Mouse (Mus musculus) c-Kit-positive CD71-positive TER-119-positive erythroid progenitor cells, embryonic 14.5 days (primary cell): ENCODE results near the gene Gad1.

ENCODE experiments used
- DNase-seq: peaks from one replicate; pipeline ENCODE4 v3.0.0-alpha.2; 2013; ENCODE audit warnings: low spot score

Gene Gad1

DNA sequence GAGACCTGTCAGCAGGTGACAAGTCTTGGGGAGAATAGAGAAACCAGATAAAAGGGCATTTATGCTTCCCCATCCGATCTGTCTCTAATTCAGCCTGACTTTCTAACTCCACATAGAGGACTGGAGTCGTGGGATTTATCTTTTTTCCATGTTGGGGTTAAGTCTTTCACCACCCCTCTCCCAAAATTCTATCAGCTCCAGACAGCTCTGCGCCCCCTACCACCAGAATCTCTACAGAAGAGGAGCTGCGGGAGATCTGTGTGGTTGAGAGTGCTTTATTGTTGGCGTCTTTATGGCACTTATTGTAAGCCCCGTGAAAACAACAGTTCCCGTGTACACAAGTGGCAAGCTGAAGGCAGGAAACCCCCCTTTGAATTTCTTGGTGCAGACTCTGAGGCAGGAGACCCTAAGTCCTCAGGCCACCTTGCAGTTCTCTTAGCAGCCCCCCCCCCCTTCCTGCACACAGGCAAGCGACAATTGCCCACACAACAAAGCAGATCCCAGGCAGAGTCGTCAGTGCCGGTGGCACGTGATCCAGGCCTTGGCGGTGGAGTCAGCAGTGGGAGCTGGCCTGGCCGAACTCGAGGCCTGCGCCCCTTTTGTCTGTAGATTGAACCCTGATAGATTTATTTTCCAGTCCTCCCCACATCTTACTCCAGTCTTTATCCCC, 11.9 kb downstream of the Gad1 start:
- no peak for DNase-seq

- DNase-seq = no peak
These were observed 13.1 kb downstream of the Gad1 start for GRCm38 (mm10) chr2:70565651-70566602.

- DNase-seq = no peak
These were observed 13.7 kb downstream of the Gad1 start for GRCm38 (mm10) chr2:70566603-70566981.

DNA sequence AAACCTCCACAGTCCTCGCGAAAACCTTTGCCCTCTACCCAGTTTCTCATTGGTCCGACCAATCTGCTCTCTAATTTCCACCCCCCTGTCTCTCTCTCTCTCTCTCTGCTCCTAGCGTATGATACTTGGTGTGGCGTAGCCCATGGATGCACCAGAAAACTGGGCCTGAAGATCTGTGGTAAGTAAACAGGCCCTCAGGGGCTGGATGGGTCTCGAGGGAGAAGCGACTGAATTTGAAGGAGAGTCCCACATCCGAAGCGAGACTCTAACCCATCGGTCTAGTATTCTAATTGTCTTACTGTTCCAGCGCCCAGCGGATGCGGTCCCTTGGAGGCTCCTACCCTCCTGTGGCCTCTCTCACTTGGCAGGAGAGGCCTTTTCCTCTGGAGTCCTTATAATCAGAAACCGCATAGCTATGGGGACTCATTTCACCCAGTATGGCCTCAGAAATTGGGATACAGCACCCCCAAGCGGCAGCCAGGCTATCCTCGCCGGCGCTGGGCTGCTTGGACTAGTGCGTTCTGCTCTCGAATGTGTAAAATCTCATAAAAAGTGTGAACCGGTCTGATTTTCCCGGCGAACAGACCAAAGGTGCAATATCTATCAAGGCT, 14.3 kb downstream of the Gad1 start:
- DNase-seq = no peak

- no peak for DNase-seq
These were observed 14.8 kb downstream of the Gad1 start for GRCm38 (mm10) chr2:70567682-70568077.

GRCm38 (mm10) chr2:70568198-70568941, 15.5 kb downstream of the Gad1 start:
- DNase-seq = no peak

- no peak for DNase-seq
These were observed 18.8 kb downstream of the Gad1 start for GRCm38 (mm10) chr2:70571698-70572097.

DNA sequence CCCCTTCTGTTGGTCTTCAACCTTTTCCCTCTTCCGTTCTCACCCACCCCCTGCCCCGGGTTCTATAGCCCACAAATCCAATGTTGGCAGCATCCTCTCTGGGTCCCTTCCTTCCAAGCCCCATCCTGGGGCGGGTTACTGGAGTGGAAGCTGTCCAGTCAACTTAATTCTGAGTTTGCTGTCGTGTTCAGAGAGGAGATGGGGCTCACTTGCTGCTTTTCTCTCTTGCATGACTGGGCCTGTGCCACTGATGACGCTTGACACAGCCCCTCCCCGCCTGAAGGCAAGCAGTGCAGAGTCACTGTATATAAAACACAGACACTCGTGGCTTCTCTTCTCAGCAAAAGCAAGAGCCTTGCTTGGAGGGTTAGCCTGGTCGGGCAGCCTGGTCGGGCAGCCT, 19.4 kb downstream of the Gad1 start:
- DNase-seq = no peak

GRCm38 (mm10) chr2:70573544-70574210, 20.8 kb downstream of the Gad1 start:
- no peak for DNase-seq

- DNase-seq = no peak
These were observed 35.3 kb downstream of the Gad1 start for GRCm38 (mm10) chr2:70588200-70588599.

DNA sequence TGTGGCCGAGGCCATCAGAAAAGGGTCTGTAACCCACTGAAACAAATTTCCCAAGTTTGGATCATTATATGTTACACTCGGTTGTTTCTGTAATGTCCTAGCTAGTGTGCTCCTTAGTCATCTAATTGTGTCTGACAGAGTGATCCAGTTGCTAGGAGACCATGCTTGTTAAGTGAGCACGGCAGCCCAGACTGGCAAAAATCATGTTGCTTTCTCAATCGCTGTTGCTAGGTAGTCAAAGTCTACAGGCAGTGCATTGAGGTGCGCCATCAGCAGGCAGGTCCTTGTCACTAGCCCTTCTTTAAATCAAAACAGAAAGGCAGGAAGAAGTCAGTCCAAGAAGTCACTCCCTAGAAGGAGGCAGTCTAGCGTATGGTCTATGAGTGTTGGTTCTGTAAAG, 39.6 kb downstream of the Gad1 start:
- no peak for DNase-seq

- no peak for DNase-seq
These were observed 40.8 kb downstream of the Gad1 start for GRCm38 (mm10) chr2:70593670-70594069.

DNA sequence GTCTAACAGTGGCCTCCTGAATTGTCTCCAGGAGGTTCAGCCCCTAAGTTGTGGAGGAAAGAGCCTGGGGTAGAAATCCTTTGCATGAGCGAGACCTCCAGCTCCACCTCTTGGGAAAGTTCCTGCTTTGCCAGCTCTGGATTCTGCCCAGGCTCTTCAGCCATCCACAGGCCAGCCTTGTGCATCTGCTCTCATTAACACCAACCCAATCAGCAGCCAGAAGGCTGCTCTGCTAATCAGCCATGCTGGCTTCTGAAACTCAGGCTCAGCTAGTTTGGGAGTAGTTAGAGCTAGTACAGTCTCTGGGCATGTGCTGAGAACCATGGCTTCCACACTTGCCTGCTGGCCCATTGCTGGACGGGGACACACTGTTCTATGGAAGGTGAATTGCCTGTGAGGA, 43.0 kb downstream of the Gad1 start:
- DNase-seq = no peak

DNA sequence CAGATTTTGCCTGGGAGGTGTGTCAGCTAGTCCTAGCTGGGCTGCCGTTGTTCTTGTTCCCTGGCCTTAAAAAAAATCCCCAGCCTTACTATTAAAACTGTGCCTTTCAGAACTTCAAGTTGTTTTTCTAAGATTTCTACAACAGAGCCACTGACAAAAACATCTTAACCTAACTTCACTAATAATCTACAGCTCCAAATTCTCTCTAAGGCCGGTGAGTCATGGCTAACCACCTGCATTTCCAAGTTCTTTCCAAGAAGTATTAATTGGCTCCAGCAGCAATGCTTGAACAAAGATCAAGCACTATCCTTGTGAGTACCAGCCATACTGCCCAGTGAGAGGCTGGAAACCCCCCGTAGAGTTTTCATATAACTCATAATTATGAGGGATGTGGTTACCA, 56.9 kb downstream of the Gad1 start:
- DNase-seq = no peak

- no peak for DNase-seq
These were observed 62.0 kb downstream of the Gad1 start for GRCm38 (mm10) chr2:70614745-70615351.

DNA sequence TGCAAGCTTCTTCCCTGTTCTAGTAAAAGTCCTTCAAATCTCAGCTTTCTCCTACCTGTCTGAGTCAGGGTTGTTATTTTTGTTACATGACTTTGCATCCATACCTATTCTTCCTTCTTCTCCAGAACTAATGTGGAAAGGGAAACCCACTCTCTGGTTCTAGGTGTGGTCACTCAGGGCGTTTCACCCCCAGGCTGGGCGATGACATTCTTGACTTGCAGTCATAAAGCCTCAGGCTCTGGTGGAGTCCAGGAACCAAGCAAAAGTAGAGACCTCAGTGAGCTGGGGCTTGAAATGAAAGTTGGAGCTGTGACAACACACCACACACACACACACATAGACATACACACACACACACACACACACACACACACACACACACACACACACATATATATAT, 63.2 kb downstream of the Gad1 start:
- no peak for DNase-seq

- DNase-seq = no peak
These were observed 63.7 kb downstream of the Gad1 start for GRCm38 (mm10) chr2:70616617-70617016.

GRCm38 (mm10) chr2:70619232-70619835, 66.5 kb downstream of the Gad1 start:
- no peak for DNase-seq

DNA sequence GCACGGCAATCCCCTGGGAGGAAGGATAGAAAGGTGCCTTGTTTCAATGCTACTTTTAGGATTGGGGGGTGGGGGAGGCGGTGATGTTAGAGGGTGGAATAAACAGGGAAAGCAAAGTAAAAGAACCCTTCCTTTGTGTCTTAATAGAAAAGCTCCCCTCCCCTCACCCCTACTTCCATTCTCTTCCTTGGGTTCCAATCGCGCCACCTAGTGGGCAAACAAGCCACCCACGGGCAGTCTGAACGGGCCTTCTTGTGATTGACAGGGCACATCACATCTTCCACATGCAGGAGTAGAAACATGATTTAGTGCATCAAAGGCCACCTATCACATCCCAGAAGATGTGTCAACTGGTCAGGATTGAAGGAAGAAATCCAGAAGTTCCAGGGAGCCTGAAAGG, 67.4 kb downstream of the Gad1 start:
- peak; percentile 30 for DNase-seq

DNA sequence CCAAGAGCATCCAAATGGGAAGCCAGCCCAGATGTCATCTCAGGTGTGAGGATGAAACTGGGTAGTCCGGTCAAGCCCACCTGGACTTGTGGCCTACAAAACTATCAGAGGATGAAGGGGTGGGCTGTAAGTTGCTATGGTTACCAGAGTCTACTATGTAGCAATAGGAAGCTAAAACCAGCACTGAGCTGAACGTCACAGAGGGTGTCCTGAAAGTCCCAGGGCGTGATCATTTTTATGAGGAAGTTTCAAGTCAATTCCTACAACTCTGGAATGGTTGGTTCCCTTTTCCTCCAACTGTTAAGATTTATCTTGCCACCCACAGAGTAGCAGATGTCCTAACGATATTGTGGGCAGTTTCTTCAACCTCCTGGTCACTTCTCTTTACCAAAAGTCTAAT, 69.4 kb downstream of the Gad1 start:
- no peak for DNase-seq

GRCm38 (mm10) chr2:70625761-70626160, 72.9 kb downstream of the Gad1 start:
- no peak for DNase-seq
